Mouse (Mus musculus) heart, embryonic 12.5 days (tissue): Measurements from ENCODE around the gene Rpusd3. TPM values are rescaled to one million over a fixed set of nuclear protein-coding genes. Genes with fewer than 3 reads are reported as not detected.
A peak's percentile ranks its signal among the peaks of the same experiment; 100 is the strongest.

Experiments used
- ATAC-seq: fragments of 200-750 bp; cut with Nextera tagmentation; 2 replicates; pipeline ENCODE4 v1.8.0; 2017; ENCODE audit warnings: moderate TSS enrichment, moderate library complexity; ENCODE audit not compliant: insufficient number of reproducible peaks, low FRiP score
- H3K27ac ChIP-seq: fragments of 300-500 bp; sonication (generic); 2 replicates; pipeline ENCODE4 v1.5.1; 2016; ENCODE audit warnings: mild to moderate bottlenecking, moderate library complexity; ENCODE audit not compliant: poor library complexity, severe bottlenecking
- H3K27me3 ChIP-seq: fragments of 300-500 bp; sonication (generic); replicated peaks from 2 replicates; pipeline ENCODE4 v1.6.1; 2016; ENCODE audit warnings: mild to moderate bottlenecking, moderate library complexity
- H3K36me3 ChIP-seq: fragments of 300-500 bp; sonication (generic); 2 replicates; pipeline ENCODE4 v1.6.1; 2016; ENCODE audit warnings: mild to moderate bottlenecking, moderate library complexity
- H3K4me1 ChIP-seq: fragments of 300-500 bp; sonication (generic); replicated peaks from 2 replicates; pipeline ENCODE4 v1.6.1; 2016; ENCODE audit warnings: mild to moderate bottlenecking
- H3K4me2 ChIP-seq: fragments of 300-500 bp; sonication (generic); 2 replicates; pipeline ENCODE4 v1.6.1; 2016; ENCODE audit warnings: mild to moderate bottlenecking, moderate library complexity
- H3K4me3 ChIP-seq: fragments of 300-500 bp; sonication (generic); 2 replicates; pipeline ENCODE4 v1.5.1; 2016; ENCODE audit warnings: mild to moderate bottlenecking
- H3K9ac ChIP-seq: fragments of 300-500 bp; sonication (generic); 2 replicates; pipeline ENCODE4 v1.6.1; 2016; ENCODE audit warnings: mild to moderate bottlenecking, moderate library complexity
- H3K9me3 ChIP-seq: fragments of 300-500 bp; sonication (generic); replicated peaks from 2 replicates; pipeline ENCODE4 v1.6.1; 2016; ENCODE audit warnings: mild to moderate bottlenecking, moderate library complexity
- WGBS: fragments of 180-500 bp; shearing (Covaris S2); methylation state at CpG from one replicate; pipeline ENCODE4 v1.1.7; 2016; 5-methylcytosine and 5-hydroxymethylcytosine counted together
- polyA plus RNA-seq: library from polyadenylated mRNA; unstranded; fragments of >200 nt; fragmentation: Nextera tagmentation; extraction: Ambion mirVana; gene quantifications from 2 replicates; pipeline ENCODE4 v1.2.1, GENCODE M21; 2016

Gene Rpusd3
- polyA plus RNA-seq, 1 experiment from 2014 or later, result 16.0 TPM

DNA sequence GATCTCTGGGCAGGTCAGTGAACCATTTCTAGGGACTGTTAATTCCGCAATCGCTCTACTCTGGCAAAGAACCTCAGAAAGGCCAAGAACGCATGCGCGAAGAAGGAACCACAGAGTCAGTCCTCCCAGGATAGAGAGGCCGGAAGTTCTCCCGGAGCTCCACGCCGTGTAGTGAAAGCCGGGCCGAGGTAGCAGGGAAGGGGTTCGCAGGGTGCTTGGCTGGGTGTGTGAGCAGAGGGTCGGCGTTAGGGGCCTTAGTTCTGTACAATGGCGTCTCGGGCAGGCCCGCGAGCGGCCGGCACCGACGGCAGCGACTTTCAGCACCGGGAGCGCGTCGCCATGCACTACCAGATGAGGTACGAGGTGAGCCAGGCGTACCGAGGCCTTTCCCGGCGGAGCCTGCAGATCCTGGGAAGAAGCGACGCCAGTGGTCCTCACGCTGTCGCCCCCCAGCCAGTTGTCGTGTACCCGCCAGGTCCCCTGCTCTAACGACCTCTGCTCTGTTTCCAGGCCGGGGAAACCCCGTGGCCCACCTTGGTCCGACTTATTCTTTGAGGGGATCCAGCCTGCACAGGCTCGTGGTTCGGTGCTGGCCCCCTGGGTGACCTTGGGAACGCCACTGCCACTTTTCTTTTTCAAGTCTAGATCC lies 23.4 kb upstream of the Rpusd3 start, which contains the start of gene Jagn1:
Gene Jagn1, plus strand, starts transcription at position 128 of the 649 bp plus-strand sequence.
- H3K4me1 ChIP-seq, result peaks cover 11% of the 10 kb centered on the region
- peak within 1 kb of the TSS; percentile 89 for H3K4me2 ChIP-seq
- WGBS, result 1% methylated on average over 45 of the region's 45 CpGs
- ATAC-seq, result peak; percentile 91
- peak within 1 kb of the TSS; percentile 78 for H3K4me3 ChIP-seq
- H3K27me3 ChIP-seq, result no peaks in the 10 kb centered on the region
- no peaks in the 10 kb centered on the region for H3K9me3 ChIP-seq
- H3K36me3 ChIP-seq, result peaks cover 18% of the 10 kb centered on the region
- H3K27ac ChIP-seq, result 0 out of 2 replicates have a peak within 1 kb of the TSS, but pooled peaks have one; percentile 23
- peak within 1 kb of the TSS; percentile 89 for H3K9ac ChIP-seq

DNA sequence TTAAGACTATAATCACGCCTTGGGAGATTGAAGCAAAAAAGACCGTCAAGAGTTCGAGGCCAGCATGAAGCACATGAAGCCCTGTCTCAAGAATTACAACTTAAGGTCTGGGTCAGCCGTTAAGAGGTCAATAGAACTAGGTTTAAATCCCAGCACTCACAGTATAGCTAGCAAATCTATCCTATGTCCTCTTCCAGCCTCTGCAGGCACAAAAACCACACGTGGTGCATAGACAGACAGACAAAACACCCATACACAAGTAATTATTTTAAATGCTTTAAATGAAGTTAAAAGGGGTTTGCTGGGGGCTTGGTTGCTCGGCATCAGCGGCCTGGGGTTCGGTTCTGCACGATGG lies 22.9 kb upstream of the Rpusd3 start:
- ATAC-seq, result no peak
- Histone ChIP-seq H3K9me3 (no peaks in the 10 kb centered on the region), H3K27me3 (0 out of 2 replicates have a peak, but pooled peaks cover 4% of the 10 kb centered on the region), H3K27ac (no peak overlapping the region), H3K4me2 (peak overlapping the region; percentile 89), H3K4me3 (peak overlapping the region; percentile 78), H3K36me3 (peaks cover 13% of the 10 kb centered on the region), H3K4me1 (peaks cover 11% of the 10 kb centered on the region), H3K9ac (peak overlapping the region; percentile 89)
- 42% methylated on average over 9 of the region's 9 CpGs for WGBS

DNA sequence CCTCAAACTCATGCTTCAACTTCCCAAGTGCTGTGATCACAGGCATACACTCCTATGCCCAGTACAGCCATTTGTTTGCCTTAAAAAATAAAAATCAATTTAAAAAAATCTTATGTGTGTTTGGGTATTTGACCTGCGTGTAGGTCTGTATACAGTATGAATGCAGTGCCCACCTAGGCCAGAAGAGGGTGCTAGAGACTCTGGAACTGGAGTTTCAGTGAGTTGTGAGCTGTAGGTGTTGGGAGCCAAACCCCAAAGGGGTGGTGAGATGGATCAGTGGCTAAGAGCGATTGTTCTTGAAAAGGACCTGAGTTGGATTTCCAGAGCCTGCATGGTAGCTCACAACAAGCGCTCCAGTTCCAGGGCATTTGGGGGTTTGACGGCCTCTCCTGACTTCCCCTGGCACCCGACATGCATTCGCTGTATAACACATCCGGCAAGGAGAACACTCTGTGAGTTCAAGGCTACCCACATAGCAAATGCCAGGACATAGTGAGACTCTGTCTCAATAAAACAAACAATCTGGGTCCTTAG lies 22.1 kb upstream of the Rpusd3 start:
- Histone ChIP-seq H3K27me3 (0 out of 2 replicates have a peak, but pooled peaks cover 4% of the 10 kb centered on the region), H3K4me2 (no peak overlapping the region), H3K4me1 (peaks cover 11% of the 10 kb centered on the region), H3K4me3 (no peak overlapping the region), H3K9ac (no peak overlapping the region), H3K36me3 (peaks cover 5% of the 10 kb centered on the region), H3K27ac (no peak overlapping the region), H3K9me3 (no peaks in the 10 kb centered on the region)
- ATAC-seq, result no peak
- WGBS, result 53% methylated on average over 7 of the region's 7 CpGs

DNA sequence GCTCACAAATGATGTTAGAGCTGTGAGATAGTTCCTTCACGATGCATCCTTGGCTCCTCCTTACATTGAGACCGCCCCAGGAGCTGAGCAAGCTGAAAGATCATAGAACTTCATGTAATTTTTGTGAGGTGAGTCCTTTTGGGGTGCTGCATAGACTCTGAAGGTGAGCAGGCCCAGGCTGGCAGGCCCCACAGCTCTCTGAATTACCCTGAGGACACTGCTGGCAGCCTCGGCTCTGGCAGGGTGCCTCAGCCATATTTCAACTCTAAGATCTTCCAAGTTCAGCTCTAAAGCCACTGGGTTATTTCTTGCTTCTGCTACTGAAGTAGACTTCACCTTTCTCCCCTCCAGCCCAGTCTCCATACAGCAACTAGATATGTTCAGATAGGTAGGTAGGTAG lies 21.5 kb upstream of the Rpusd3 start:
- Histone ChIP-seq H3K27me3 (0 out of 2 replicates have a peak, but pooled peaks cover 4% of the 10 kb centered on the region), H3K9me3 (no peaks in the 10 kb centered on the region), H3K4me3 (no peak overlapping the region), H3K4me2 (no peak overlapping the region), H3K4me1 (peaks cover 11% of the 10 kb centered on the region), H3K27ac (no peak overlapping the region), H3K36me3 (peaks cover 1% of the 10 kb centered on the region; the same call in 1 of the 2 replicates), H3K9ac (no peak overlapping the region)
- 84% methylated on average over 3 of the region's 3 CpGs for WGBS
- no peak for ATAC-seq

DNA sequence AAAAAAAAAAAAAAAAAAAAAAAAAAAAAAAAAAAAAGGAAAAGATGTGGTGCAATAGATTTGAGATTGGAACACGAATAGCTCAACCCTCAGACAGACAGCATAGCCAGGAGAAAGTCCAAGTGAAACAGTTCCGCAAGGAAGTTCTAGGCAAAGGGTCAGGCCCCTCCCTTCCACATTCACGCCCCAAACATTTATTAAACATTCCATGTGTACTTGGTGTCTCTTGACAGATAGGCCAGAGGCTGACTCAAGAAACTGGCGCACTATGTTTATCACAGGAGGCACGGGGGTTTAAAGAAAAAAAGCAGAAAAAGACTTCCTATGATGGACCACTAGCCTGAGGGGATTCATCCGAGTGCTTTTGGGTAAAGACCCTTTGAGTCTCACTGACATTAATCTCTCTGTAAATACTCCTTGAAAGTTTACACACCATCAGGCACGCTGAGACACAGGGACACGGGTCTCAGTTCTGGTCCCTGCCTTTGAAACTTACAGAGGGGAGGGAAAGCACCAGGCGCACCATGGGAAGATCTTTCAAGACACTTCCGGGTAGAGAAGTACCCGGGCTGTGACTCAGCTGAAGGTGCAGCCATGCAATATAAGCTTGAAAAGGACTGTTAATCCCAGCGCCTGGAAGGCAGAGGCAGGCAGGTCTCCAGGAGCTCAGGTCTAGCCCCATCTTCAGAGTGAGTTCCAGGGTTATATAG lies 19.7 kb upstream of the Rpusd3 start:
- 57% methylated on average over 12 of the region's 12 CpGs for WGBS
- H3K4me1 ChIP-seq, result peaks cover 11% of the 10 kb centered on the region
- no peak overlapping the region for H3K4me2 ChIP-seq
- no peak overlapping the region for H3K27ac ChIP-seq
- H3K9me3 ChIP-seq, result no peaks in the 10 kb centered on the region
- no peak overlapping the region for H3K4me3 ChIP-seq
- no peaks in the 10 kb centered on the region for H3K36me3 ChIP-seq
- ATAC-seq, result no peak
- 0 out of 2 replicates have a peak, but pooled peaks cover 4% of the 10 kb centered on the region for H3K27me3 ChIP-seq
- no peak overlapping the region for H3K9ac ChIP-seq

DNA sequence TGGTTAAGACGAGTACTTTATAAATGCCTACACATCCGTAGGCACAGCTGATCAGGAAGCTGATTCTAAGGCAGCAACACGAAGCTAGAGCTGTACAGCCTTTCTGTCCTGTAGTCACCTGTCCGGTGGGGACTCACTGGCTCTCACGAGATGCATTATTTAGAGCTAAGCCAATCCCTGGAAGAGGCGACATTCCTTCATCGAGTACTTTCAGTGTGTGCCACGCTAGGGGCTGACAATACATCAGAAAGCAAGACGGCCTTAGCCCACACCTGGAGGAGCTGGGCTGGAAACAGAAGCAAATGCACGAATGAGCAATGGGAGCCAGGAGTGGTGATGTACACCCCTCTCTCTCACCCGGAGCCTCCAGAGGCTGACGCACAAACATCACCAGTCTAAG lies 18.0 kb upstream of the Rpusd3 start:
- Histone ChIP-seq H3K4me3 (no peak overlapping the region), H3K9me3 (no peaks in the 10 kb centered on the region), H3K9ac (no peak overlapping the region), H3K27ac (no peak overlapping the region), H3K36me3 (no peaks in the 10 kb centered on the region), H3K4me2 (no peak overlapping the region), H3K27me3 (0 out of 2 replicates have a peak, but pooled peaks cover 4% of the 10 kb centered on the region), H3K4me1 (0 out of 2 replicates have a peak, but pooled peaks cover 2% of the 10 kb centered on the region)
- ATAC-seq, result no peak
- WGBS, result 69% methylated on average over 12 of the region's 12 CpGs

DNA sequence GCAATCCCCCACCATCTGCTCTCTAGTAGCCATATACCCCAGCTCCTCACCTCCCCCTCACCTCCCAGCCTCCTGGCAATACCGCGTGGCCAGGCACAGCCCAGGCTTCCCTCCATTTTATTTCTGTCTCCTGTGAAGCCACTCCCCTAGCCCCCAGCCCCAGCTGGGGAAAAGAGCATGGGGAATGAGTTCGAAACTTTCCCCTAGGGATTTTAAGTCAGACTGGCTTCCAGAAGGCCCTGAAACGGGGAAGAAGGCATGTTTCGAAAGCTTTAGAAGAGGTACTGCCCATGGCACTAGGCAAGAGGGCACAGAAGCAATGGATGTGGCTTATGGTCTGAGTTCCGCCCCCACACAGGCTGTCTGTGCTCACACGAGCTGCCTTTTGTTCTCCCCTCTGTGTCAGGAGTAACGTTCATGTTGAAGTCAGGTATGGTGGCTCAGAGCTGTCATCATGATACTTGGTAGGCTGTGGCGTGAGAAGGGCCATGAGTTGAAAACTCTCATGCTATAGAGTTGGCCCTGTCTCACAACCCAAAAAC lies 16.6 kb upstream of the Rpusd3 start, which contains the start of gene Cidec:
Gene Cidec, minus strand, starts transcription at position 97 of the 542 bp plus-strand sequence.
- H3K27ac ChIP-seq, result no peak within 1 kb of the TSS
- ATAC-seq, result no peak

DNA sequence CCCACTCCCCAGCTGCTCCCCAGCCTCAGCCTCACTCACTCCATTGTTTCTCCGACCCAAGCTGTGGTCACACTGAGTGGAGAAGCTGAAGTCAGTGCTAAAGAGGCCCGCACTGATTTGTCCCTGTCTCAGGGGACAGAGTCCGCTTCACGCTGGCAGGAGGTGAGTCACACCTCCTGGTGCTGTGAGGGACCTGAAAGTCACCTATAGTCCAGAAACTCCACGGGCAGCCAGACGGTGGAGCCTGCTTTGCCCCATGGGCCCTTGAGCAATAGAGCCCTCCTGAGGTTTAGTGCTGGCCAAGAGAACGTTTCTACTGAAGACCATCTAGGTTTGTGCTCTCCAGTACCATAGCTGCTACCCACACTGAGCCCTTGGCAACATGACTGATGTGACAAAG lies 15.6 kb upstream of the Rpusd3 start:
- Histone ChIP-seq H3K36me3 (no peaks in the 10 kb centered on the region), H3K9me3 (no peaks in the 10 kb centered on the region), H3K4me2 (no peak overlapping the region), H3K4me1 (no peaks in the 10 kb centered on the region), H3K9ac (no peak overlapping the region), H3K27ac (no peak overlapping the region), H3K4me3 (no peak overlapping the region), H3K27me3 (0 out of 2 replicates have a peak, but pooled peaks cover 4% of the 10 kb centered on the region)
- ATAC-seq, result no peak
- 70% methylated on average over 7 of the region's 7 CpGs for WGBS

More for the DNA sequence above, 16.6 kb upstream of the Rpusd3 start, which contains the start of gene Cidec:
- WGBS, result 72% methylated on average over 9 of the region's 9 CpGs
- Histone ChIP-seq H3K9ac (no peak within 1 kb of the TSS), H3K27me3 (0 out of 2 replicates have a peak, but pooled peaks cover 4% of the 10 kb centered on the region), H3K36me3 (no peaks in the 10 kb centered on the region), H3K4me1 (no peaks in the 10 kb centered on the region), H3K9me3 (no peaks in the 10 kb centered on the region), H3K4me2 (no peak within 1 kb of the TSS), H3K4me3 (no peak within 1 kb of the TSS)

DNA sequence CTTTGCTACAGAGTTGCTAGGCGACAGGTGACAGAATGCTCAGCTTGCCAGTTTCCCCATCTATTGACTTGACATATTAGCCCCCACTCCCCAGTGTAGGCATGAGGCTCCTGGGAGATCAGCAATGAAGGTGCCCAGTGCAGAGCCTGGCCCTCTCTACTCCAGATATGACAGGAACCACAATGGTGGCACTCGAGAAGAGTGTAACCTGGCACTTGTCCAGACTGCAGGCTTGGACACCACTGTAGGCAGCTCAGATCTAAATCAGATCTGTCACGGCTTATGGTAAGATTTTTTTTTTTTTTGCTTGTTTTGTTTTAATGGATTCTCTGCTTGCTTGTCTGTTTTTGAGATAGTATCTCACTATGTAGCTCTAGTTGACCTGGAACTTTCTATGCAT lies 14.5 kb upstream of the Rpusd3 start:
- H3K27me3 ChIP-seq, result 0 out of 2 replicates have a peak, but pooled peaks cover 4% of the 10 kb centered on the region
- 59% methylated on average over 3 of the region's 3 CpGs for WGBS
- no peak overlapping the region for H3K4me2 ChIP-seq
- no peaks in the 10 kb centered on the region for H3K4me1 ChIP-seq
- H3K9ac ChIP-seq, result no peak overlapping the region
- H3K9me3 ChIP-seq, result no peaks in the 10 kb centered on the region
- H3K36me3 ChIP-seq, result no peaks in the 10 kb centered on the region
- H3K27ac ChIP-seq, result no peak overlapping the region
- ATAC-seq, result no peak
- no peak overlapping the region for H3K4me3 ChIP-seq

DNA sequence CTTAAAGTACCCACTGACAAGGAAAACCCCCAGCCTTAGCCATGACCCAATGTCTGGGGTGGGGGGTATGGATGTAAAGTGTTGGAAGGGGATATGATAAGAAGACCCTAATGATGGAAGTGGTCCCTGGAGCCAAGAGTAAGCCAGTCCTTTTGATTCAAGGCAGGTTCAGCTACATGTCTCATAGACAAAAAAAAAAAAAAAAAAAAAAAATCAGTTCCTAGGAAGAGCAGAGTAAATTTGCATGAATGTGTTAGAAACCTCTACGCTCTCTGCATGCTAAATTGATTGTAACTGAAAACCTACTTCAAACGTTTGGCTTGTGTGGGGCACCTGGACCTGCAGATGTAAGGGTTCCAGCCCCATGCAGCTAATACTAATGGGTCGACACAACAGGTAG lies 12.7 kb upstream of the Rpusd3 start:
- Histone ChIP-seq H3K27ac (no peak overlapping the region), H3K4me3 (no peak overlapping the region), H3K4me1 (no peaks in the 10 kb centered on the region), H3K27me3 (no peaks in the 10 kb centered on the region), H3K36me3 (no peaks in the 10 kb centered on the region), H3K9me3 (no peaks in the 10 kb centered on the region), H3K9ac (no peak overlapping the region), H3K4me2 (no peak overlapping the region)
- 52% methylated on average over 3 of the region's 3 CpGs for WGBS
- ATAC-seq, result no peak

DNA sequence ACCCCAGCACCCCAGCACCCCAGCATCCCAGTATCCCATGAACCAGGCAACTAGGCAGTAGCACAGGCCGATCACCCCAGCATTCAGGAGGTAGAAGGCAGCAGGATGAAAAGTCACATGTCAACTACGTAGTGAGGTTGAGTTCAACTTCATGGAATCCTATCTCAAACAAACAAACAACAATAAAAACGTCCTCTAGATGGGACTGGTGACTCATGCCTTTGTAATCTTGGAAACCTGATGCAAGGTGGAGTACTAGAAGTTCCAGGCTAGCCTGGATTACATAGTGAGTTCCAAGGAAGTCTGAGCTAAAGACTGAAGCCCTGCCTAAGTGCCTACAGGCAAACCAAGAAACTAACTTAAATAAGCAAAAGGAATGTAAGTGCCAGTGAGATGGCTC lies 11.7 kb upstream of the Rpusd3 start:
- 51% methylated on average over 3 of the region's 3 CpGs for WGBS
- H3K27me3 ChIP-seq, result no peaks in the 10 kb centered on the region

More for the DNA sequence above, 11.7 kb upstream of the Rpusd3 start:
- Histone ChIP-seq H3K9ac (no peak overlapping the region), H3K27ac (no peak overlapping the region), H3K4me3 (no peak overlapping the region), H3K9me3 (no peaks in the 10 kb centered on the region), H3K4me2 (no peak overlapping the region), H3K36me3 (no peaks in the 10 kb centered on the region), H3K4me1 (no peaks in the 10 kb centered on the region)
- ATAC-seq, result no peak
